Mouse (Mus musculus) lung, postnatal 0 days (tissue): Measurements from ENCODE around the gene Myo5c. TPM values are rescaled to one million over a fixed set of nuclear protein-coding genes. Genes with fewer than 3 reads are reported as not detected.

ENCODE experiments used
- ATAC-seq: fragments of 200-750 bp; cut with Nextera tagmentation; 2 replicates; pipeline ENCODE4 v1.8.0; 2017; ENCODE audit warnings: moderate library complexity
- DNase-seq: peaks from one replicate; pipeline ENCODE4 v3.0.0-alpha.2; 2016; ENCODE audit warnings: low spot score
- H3K27ac ChIP-seq: fragments of 300-500 bp; sonication (generic); 2 replicates; pipeline ENCODE4 v1.5.1; 2014; ENCODE audit warnings: antibody characterized with exemption, mild to moderate bottlenecking, low read length, mixed read lengths
- H3K27me3 ChIP-seq: fragments of 300-500 bp; sonication (generic); replicated peaks from 2 replicates; pipeline ENCODE4 v1.6.1; 2014; ENCODE audit warnings: low read length, mixed read lengths; ENCODE audit not compliant: insufficient read depth
- H3K36me3 ChIP-seq: fragments of 300-500 bp; sonication (generic); 2 replicates; pipeline ENCODE4 v1.6.1; 2014; ENCODE audit warnings: low read length, mixed read lengths; ENCODE audit not compliant: insufficient read depth
- H3K4me1 ChIP-seq: fragments of 300-500 bp; sonication (generic); 2 replicates; pipeline ENCODE4 v1.6.1; 2014; ENCODE audit warnings: antibody characterized with exemption, low read depth, low read length, mixed read lengths; ENCODE audit not compliant: insufficient read depth
- H3K4me2 ChIP-seq: fragments of 300-500 bp; sonication (generic); replicated peaks from 2 replicates; pipeline ENCODE4 v1.6.1; 2014; ENCODE audit warnings: low read depth, mild to moderate bottlenecking, low read length, moderate library complexity, mixed read lengths
- H3K4me3 ChIP-seq: fragments of 300-500 bp; sonication (generic); 2 replicates; pipeline ENCODE4 v1.5.1; 2014; ENCODE audit warnings: low read depth, low read length
- H3K9ac ChIP-seq: fragments of 300-500 bp; sonication (generic); replicated peaks from 2 replicates; pipeline ENCODE4 v1.6.1; 2014; ENCODE audit warnings: low read depth, mild to moderate bottlenecking
- H3K9me3 ChIP-seq: fragments of 300-500 bp; sonication (generic); 2 replicates; pipeline ENCODE4 v1.6.1; 2016; ENCODE audit warnings: low read length, mixed read lengths
- CTCF ChIP-seq: IDR thresholded peaks from 2 replicates; pipeline ENCODE4 v1.5.1; 2016; ENCODE audit warnings: antibody characterized with exemption, mild to moderate bottlenecking
- EP300 ChIP-seq: IDR thresholded peaks from 2 replicates; pipeline ENCODE4 v1.6.1; 2016; ENCODE audit warnings: antibody characterized with exemption, mild to moderate bottlenecking, control low read depth
- WGBS: fragments of 180-500 bp; shearing (Covaris S2); extraction: QIAGEN DNeasy Blood & Tissue Kit; methylation state at CpG from one replicate; pipeline ENCODE4 v1.1.7; 2014; 5-methylcytosine and 5-hydroxymethylcytosine counted together
- polyA plus RNA-seq: library from polyadenylated mRNA; unstranded; fragments of >200 nt; fragmentation: Nextera tagmentation; extraction: Ambion mirVana; gene quantifications from 2 replicates; pipeline ENCODE4 v1.2.1, GENCODE M21; 2015

Gene Myo5c
- polyA plus RNA-seq, 1 experiment from 2014 or later: 35.0 TPM

DNA sequence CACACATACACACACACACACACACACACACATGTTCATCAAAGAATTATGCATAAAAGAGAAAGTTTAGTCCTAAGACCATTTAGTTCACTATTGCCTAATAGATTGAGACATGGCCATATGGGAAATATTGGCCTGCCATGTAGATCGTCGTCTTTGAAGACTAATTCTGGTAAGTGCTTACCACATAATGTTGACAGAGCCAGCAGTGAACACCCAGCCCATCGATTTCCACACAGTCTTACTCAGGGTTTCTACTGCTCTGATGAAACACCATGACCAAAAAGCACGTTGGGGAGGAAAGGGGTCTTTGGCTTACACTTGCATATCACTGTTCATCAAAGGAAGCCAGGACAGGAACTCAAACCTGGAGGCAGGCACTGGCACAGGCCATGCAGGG lies 110.6 kb downstream of the Myo5c start:
- H3K27ac ChIP-seq: no peak overlapping the region
- 55% methylated on average over 4 of the region's 4 CpGs for WGBS
- ATAC-seq: peak; percentile 88

DNA sequence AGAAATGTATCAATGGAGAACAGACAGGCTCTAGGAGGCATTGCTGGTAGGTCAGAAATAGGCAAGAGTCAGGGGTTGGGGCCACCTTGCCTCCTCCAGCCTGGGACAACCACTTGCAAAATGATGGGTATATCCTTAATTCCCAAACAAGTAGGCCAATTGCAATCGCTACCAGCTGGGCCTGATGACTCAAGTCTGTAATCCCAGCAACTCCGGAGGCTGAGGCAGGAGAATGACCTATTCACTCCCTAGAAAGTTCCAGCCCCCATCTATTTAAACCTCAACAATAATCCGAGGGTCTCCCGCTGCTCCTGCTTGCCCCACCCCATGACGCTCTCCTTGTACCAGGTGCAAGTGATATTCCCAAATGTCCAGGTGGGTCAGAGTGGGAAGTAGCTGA lies 115.6 kb downstream of the Myo5c start, which contains the start of gene Bcl2l10:
Gene Bcl2l10, plus strand, starts transcription at position 301 of the 400 bp plus-strand sequence.
- no peak for TF ChIP-seq CTCF
- no peak for TF ChIP-seq EP300
- Histone ChIP-seq H3K4me1 (no peaks in the 10 kb centered on the region), H3K9me3 (no peaks in the 10 kb centered on the region), H3K4me3 (no peak within 1 kb of the TSS), H3K27ac (no peak within 1 kb of the TSS), H3K9ac (no peak within 1 kb of the TSS), H3K36me3 (0 out of 2 replicates have a peak, but pooled peaks cover 3% of the 10 kb centered on the region), H3K4me2 (no peak within 1 kb of the TSS), H3K27me3 (no peaks in the 10 kb centered on the region)
- ATAC-seq (no peak), DNase-seq (no peak)
- 88% methylated on average over 5 of the region's 5 CpGs for WGBS

More for the DNA sequence above, 110.6 kb downstream of the Myo5c start:
- H3K4me3 ChIP-seq: no peak overlapping the region
- no peaks in the 10 kb centered on the region for H3K4me1 ChIP-seq
- H3K27me3 ChIP-seq: no peaks in the 10 kb centered on the region
- H3K9me3 ChIP-seq: no peaks in the 10 kb centered on the region
- TF ChIP-seq CTCF (no peak), EP300 (peak; percentile 74)
- DNase-seq: peak; percentile 79
- H3K36me3 ChIP-seq: peaks cover 4% of the 10 kb centered on the region; the same call in 1 of the 2 replicates
- H3K9ac ChIP-seq: no peak overlapping the region
- H3K4me2 ChIP-seq: no peak overlapping the region

DNA sequence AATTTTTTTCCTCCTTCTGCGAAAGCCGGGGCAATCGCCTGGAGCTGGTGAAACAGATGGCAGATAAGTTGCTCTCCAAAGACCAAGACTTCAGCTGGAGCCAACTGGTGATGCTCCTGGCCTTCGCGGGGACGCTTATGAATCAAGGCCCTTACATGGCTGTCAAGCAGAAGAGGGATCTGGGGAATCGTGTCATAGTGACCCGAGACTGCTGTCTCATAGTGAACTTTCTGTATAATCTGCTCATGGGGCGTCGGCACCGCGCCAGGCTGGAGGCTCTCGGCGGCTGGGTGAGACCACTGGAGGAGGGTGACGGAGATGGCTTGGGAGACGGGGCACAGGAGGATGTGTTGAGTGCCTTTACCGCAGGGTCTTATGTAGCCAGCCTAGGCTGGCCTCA lies 116.2 kb downstream of the Myo5c start:
- Histone ChIP-seq H3K9ac (no peak overlapping the region), H3K4me2 (no peak overlapping the region), H3K4me1 (no peaks in the 10 kb centered on the region), H3K27ac (no peak overlapping the region), H3K36me3 (0 out of 2 replicates have a peak, but pooled peaks cover 3% of the 10 kb centered on the region), H3K9me3 (no peaks in the 10 kb centered on the region), H3K27me3 (no peaks in the 10 kb centered on the region), H3K4me3 (no peak overlapping the region)
- no peak for TF ChIP-seq CTCF
- 90% methylated on average over 17 of the region's 17 CpGs for WGBS
- DNase-seq (no peak), ATAC-seq (no peak)

DNA sequence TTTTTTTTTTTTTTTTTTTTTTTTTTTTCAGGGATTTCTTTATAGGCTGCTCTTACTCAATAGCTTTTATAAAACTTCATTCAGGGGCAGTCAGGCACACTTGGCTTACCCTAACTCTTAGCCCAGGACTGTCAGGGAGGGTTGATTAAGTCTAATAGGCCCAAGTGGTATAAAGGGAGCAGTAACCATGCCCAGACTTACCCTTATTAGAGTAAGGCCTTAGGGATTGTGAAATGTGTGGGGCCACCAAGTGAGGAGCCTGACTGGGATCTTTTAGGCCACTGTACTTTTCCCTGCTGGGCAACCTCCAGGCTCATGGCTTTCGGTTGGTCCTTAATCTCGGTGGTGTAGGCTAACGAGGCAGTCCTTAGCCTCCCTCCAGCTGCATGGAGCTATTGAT lies 116.8 kb downstream of the Myo5c start:
- Histone ChIP-seq H3K4me1 (no peaks in the 10 kb centered on the region), H3K27me3 (no peaks in the 10 kb centered on the region), H3K9ac (no peak overlapping the region), H3K9me3 (no peaks in the 10 kb centered on the region), H3K27ac (no peak overlapping the region), H3K4me2 (no peak overlapping the region), H3K36me3 (0 out of 2 replicates have a peak, but pooled peaks cover 3% of the 10 kb centered on the region), H3K4me3 (no peak overlapping the region)
- no peak for DNase-seq
- WGBS: 77% methylated on average over 3 of the region's 3 CpGs
- TF ChIP-seq CTCF (no peak), EP300 (no peak)
- no peak for ATAC-seq

DNA sequence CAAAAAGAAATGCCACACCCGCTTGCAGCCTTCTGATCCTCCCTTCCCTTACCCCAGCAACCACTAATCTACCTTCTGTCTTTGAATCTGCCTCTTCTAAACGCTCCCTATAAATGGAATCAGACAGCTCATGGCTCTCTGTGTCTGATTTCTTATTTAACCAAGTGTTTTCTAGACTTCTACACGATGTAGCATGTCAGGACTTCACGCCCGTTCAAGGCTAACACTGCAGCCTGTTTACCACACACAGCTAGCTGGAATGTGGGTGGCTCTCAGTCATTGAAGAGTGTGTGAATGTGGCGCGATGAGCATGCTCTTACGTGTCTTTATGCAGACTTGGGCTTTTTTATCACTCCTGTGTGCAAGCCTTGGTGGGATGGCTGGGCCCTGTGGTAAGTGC lies 121.3 kb downstream of the Myo5c start:
- DNase-seq (no peak), ATAC-seq (no peak)
- WGBS: 63% methylated on average over 8 of the region's 8 CpGs
- H3K4me3 ChIP-seq: no peak overlapping the region
- H3K27me3 ChIP-seq: no peaks in the 10 kb centered on the region
- H3K9ac ChIP-seq: no peak overlapping the region
- no peaks in the 10 kb centered on the region for H3K4me1 ChIP-seq
- TF ChIP-seq CTCF (no peak), EP300 (no peak)
- H3K36me3 ChIP-seq: 0 out of 2 replicates have a peak, but pooled peaks cover 3% of the 10 kb centered on the region
- H3K4me2 ChIP-seq: no peak overlapping the region
- H3K27ac ChIP-seq: no peak overlapping the region
- no peaks in the 10 kb centered on the region for H3K9me3 ChIP-seq

Other genes with a start within 250 kb of the Myo5c start
- 248 and 254 TPM in 2 replicates for gene Arpp19, start 194.4 kb upstream of the Myo5c start, polyA plus RNA-seq
- gene Myo5a, start 161.0 kb upstream of the Myo5c start, polyA plus RNA-seq: 3.2 and 3.6 TPM in 2 replicates
- gene Gnb5, start 74.3 kb downstream of the Myo5c start, polyA plus RNA-seq: 10.7 and 11.5 TPM in 2 replicates
- gene Bcl2l10, start 115.7 kb downstream of the Myo5c start, polyA plus RNA-seq: 0.11 and 0.13 TPM in 2 replicates
- gene Mapk6, start 178.0 kb downstream of the Myo5c start, polyA plus RNA-seq: 28.0 and 30.5 TPM in 2 replicates
- gene Leo1, start 209.5 kb downstream of the Myo5c start, polyA plus RNA-seq: 17.0 and 19.3 TPM in 2 replicates